Mouse (Mus musculus): Measurements from ENCODE around the gene Cyp2d10. TPM values are rescaled to one million over a fixed set of nuclear protein-coding genes. Genes with fewer than 3 reads are reported as not detected.

Cyp2d10 gene
- not detected for polyA plus RNA-seq (2014; fragmentation: Illumina TruSeq; extraction: RNeasy Lipid Tissue Mini Kit (QIAGEN cat#74804))

DNA sequence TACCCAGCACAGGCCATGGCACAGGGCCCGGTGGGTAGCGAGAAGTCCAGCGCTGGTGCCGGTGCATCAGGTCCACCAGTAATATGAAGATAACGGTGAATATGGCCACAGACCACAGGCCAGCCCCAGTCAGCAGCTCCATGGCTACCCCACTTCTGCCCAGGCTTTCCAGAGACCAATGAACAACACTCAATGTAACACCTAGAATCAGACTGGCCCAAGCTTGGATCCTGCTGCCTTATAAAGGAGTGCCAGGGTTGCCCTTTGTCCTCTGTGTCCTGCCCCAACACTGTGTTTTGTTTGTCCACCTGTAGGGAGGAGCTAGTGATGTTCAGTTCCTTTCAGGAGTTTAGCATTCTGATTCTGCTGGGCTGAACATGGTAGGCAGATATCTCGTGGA lies at the start of gene Cyp2d10:
Gene Cyp2d10, minus strand, starts transcription at position 215 of the 400 bp plus-strand sequence.

GRCm38 (mm10) chr15:82433137-82433536 lies 26.1 kb upstream of the Cyp2d10 start, which contains the start of gene Cyp2d9:
Gene Cyp2d9, plus strand, starts transcription at chr15:82433437.

DNA sequence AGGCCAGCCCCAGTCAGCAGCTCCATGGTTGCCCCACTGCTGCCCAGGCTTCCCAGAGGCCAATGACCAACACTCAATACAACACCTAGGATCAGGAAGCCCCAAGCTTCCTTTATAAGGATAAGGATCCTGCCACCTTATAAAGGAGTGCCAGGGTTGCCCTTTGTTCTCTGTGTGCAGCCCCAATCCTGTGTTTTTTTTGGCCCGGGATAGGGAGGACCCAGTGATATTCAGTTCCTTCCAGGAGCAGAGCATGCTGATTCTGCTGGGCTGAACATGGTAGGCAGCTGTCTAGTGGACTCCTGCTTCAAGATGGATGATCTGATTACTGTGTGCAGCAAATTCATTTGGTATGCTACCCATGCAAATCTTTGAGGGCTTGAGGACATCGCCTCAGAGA lies 13.1 kb downstream of the Cyp2d10 start, which contains the start of gene Cyp2d11:
Gene Cyp2d11, minus strand, starts transcription at position 101 of the 400 bp plus-strand sequence.

GRCm38 (mm10) chr15:82379871-82380713 lies 26.9 kb downstream of the Cyp2d10 start, which contains the start of gene Cyp2d22:
Gene Cyp2d22, minus strand, starts transcription at chr15:82380260.

GRCm38 (mm10) chr15:82354126-82354945 lies 52.7 kb downstream of the Cyp2d10 start, which contains the start of gene Ndufa6:
Gene Ndufa6, minus strand, starts transcription at chr15:82354322.

Other genes starting within 250 kb of the Cyp2d10 start
- not detected for gene Shisa8, start 194.4 kb downstream of the Cyp2d10 start, polyA plus RNA-seq (2014; fragmentation: Illumina TruSeq; extraction: RNeasy Lipid Tissue Mini Kit (QIAGEN cat#74804))
- not detected for gene Tnfrsf13c, start 182.8 kb downstream of the Cyp2d10 start, polyA plus RNA-seq (2014; fragmentation: Illumina TruSeq; extraction: RNeasy Lipid Tissue Mini Kit (QIAGEN cat#74804))
- gene Cenpm, start 162.4 kb downstream of the Cyp2d10 start, polyA plus RNA-seq (2014; fragmentation: Illumina TruSeq; extraction: RNeasy Lipid Tissue Mini Kit (QIAGEN cat#74804)): 2.6 TPM
- not detected for gene 1500009C09Rik, start 154.8 kb downstream of the Cyp2d10 start, polyA plus RNA-seq (2014; fragmentation: Illumina TruSeq; extraction: RNeasy Lipid Tissue Mini Kit (QIAGEN cat#74804))
- gene Sept3, start 132.3 kb downstream of the Cyp2d10 start, polyA plus RNA-seq (2014; fragmentation: Illumina TruSeq; extraction: RNeasy Lipid Tissue Mini Kit (QIAGEN cat#74804)): 0.63 TPM
- gene Wbp2nl, start 108.2 kb downstream of the Cyp2d10 start, polyA plus RNA-seq (2014; fragmentation: Illumina TruSeq; extraction: RNeasy Lipid Tissue Mini Kit (QIAGEN cat#74804)): not detected
- 20.9 TPM for gene Naga, start 68.3 kb downstream of the Cyp2d10 start, polyA plus RNA-seq (2014; fragmentation: Illumina TruSeq; extraction: RNeasy Lipid Tissue Mini Kit (QIAGEN cat#74804))
- gene Pheta2, start 68.3 kb downstream of the Cyp2d10 start, polyA plus RNA-seq (2014; fragmentation: Illumina TruSeq; extraction: RNeasy Lipid Tissue Mini Kit (QIAGEN cat#74804)): 2.2 TPM
- 16.3 TPM for gene Smdt1, start 68.2 kb downstream of the Cyp2d10 start, polyA plus RNA-seq (2014; fragmentation: Illumina TruSeq; extraction: RNeasy Lipid Tissue Mini Kit (QIAGEN cat#74804))
- gene Ndufa6, start 52.9 kb downstream of the Cyp2d10 start, polyA plus RNA-seq (2014; fragmentation: Illumina TruSeq; extraction: RNeasy Lipid Tissue Mini Kit (QIAGEN cat#74804)): 257 TPM
- 16.5 TPM for gene Cyp2d22, start 26.9 kb downstream of the Cyp2d10 start, polyA plus RNA-seq (2014; fragmentation: Illumina TruSeq; extraction: RNeasy Lipid Tissue Mini Kit (QIAGEN cat#74804))
- not detected for gene Cyp2d11, start 13.2 kb downstream of the Cyp2d10 start, polyA plus RNA-seq (2014; fragmentation: Illumina TruSeq; extraction: RNeasy Lipid Tissue Mini Kit (QIAGEN cat#74804))
- gene Cyp2d9, start 26.2 kb upstream of the Cyp2d10 start, polyA plus RNA-seq (2014; fragmentation: Illumina TruSeq; extraction: RNeasy Lipid Tissue Mini Kit (QIAGEN cat#74804)): not detected
- gene Cyp2d12, start 147.9 kb upstream of the Cyp2d10 start, polyA plus RNA-seq (2014; fragmentation: Illumina TruSeq; extraction: RNeasy Lipid Tissue Mini Kit (QIAGEN cat#74804)): not detected
- not detected for gene Cyp2d34, start 213.8 kb upstream of the Cyp2d10 start, polyA plus RNA-seq (2014; fragmentation: Illumina TruSeq; extraction: RNeasy Lipid Tissue Mini Kit (QIAGEN cat#74804))